Mouse (Mus musculus) urinary bladder, postnatal 10 days (tissue): ENCODE results near the gene Foxe1.

Experiments
- DNase-seq: peaks from one replicate; pipeline ENCODE4 v3.0.0; 2022; ENCODE audit warnings: low spot score

The Foxe1 gene

GRCm38 (mm10) chr4:46343596-46344260, at the start of gene Foxe1:
Foxe1 (plus strand) TSS chr4:46343609.
- no peak for DNase-seq

- DNase-seq, result peak; percentile 18
Observed at GRCm38 (mm10) chr4:46304071-46304470, 39.3 kb upstream of the Foxe1 start.

- DNase-seq, result peak; percentile 52
Observed at GRCm38 (mm10) chr4:46304757-46305384, 38.5 kb upstream of the Foxe1 start.

- DNase-seq, result no peak
Observed at GRCm38 (mm10) chr4:46305436-46305835, 38.0 kb upstream of the Foxe1 start.

GRCm38 (mm10) chr4:46307341-46307740, 36.1 kb upstream of the Foxe1 start:
- DNase-seq, result no peak

GRCm38 (mm10) chr4:46307869-46308268, 35.5 kb upstream of the Foxe1 start:
- DNase-seq, result no peak

- DNase-seq, result no peak
Observed at GRCm38 (mm10) chr4:46311631-46312030, 31.8 kb upstream of the Foxe1 start.

GRCm38 (mm10) chr4:46321730-46322389, 21.5 kb upstream of the Foxe1 start:
- DNase-seq, result no peak

- no peak for DNase-seq
Observed at GRCm38 (mm10) chr4:46322715-46323114, 20.7 kb upstream of the Foxe1 start.

- DNase-seq, result no peak
Observed at GRCm38 (mm10) chr4:46328906-46329305, 14.5 kb upstream of the Foxe1 start.

GRCm38 (mm10) chr4:46335846-46336245, 7.6 kb upstream of the Foxe1 start:
- no peak for DNase-seq

- no peak for DNase-seq
Observed at GRCm38 (mm10) chr4:46337990-46338389, 5.4 kb upstream of the Foxe1 start.

GRCm38 (mm10) chr4:46339026-46339425, 4.4 kb upstream of the Foxe1 start:
- no peak for DNase-seq

- DNase-seq, result no peak
Observed at GRCm38 (mm10) chr4:46339584-46339983, 3.8 kb upstream of the Foxe1 start.

GRCm38 (mm10) chr4:46341831-46342680, 1.4 kb upstream of the Foxe1 start:
- no peak for DNase-seq

GRCm38 (mm10) chr4:46342711-46343286, 610 bp upstream of the Foxe1 start:
- no peak for DNase-seq

GRCm38 (mm10) chr4:46344288-46344687, 879 bp downstream of the Foxe1 start:
- DNase-seq, result no peak

- DNase-seq, result no peak
Observed at GRCm38 (mm10) chr4:46345056-46345772, 1.8 kb downstream of the Foxe1 start.

- DNase-seq, result no peak
Observed at GRCm38 (mm10) chr4:46345773-46346100, 2.3 kb downstream of the Foxe1 start.

GRCm38 (mm10) chr4:46346221-46346620, 2.8 kb downstream of the Foxe1 start:
- DNase-seq, result no peak

- DNase-seq, result no peak
Observed at GRCm38 (mm10) chr4:46347141-46347540, 3.7 kb downstream of the Foxe1 start.
